Mouse (Mus musculus) myocyte (in vitro differentiated cells): ENCODE results near the gene Olfr692. TPM values are rescaled to one million over a fixed set of nuclear protein-coding genes. Genes with fewer than 3 reads are reported as not detected.
"Not testable (repeated sequence)": the region's sequence is repeated elsewhere in the genome, so short reads cannot be mapped to it uniquely, and the experiment has no call there.

Experiments
- H3K27me3 ChIP-seq: one replicate; pipeline ENCODE4 v1.6.1; 2011; ENCODE audit not compliant: control insufficient read depth, insufficient read depth, insufficient read length
- H3K36me3 ChIP-seq: one replicate; pipeline ENCODE4 v1.6.1; 2011; ENCODE audit not compliant: control insufficient read depth, insufficient read depth
- H3K4me2 ChIP-seq: one replicate; pipeline ENCODE4 v1.6.1; 2011; ENCODE audit warnings: low read depth, control low read depth
- H3K4me3 ChIP-seq: one replicate; pipeline ENCODE4 v1.5.1; 2011; ENCODE audit warnings: mild to moderate bottlenecking, control low read depth, moderate library complexity
- H3K79me2 ChIP-seq: one replicate; pipeline ENCODE4 v1.6.1; 2011; ENCODE audit not compliant: control insufficient read depth, insufficient read depth
- H3ac ChIP-seq: one replicate; pipeline ENCODE4 v1.6.1; 2011; ENCODE audit not compliant: control insufficient read depth, insufficient read length
- CEBPB ChIP-seq: IDR thresholded peaks from 2 replicates; pipeline ENCODE4 v1.6.1; 2011; ENCODE audit warnings: mild to moderate bottlenecking, moderate library complexity; ENCODE audit not compliant: poor library complexity, insufficient read depth, severe bottlenecking
- E2F4 ChIP-seq: IDR thresholded peaks from one replicate; pipeline ENCODE4 v1.6.1; 2011; ENCODE audit warnings: mild to moderate bottlenecking, control low read depth, moderate library complexity; ENCODE audit not compliant: insufficient read depth
- MAX ChIP-seq: IDR thresholded peaks from one replicate; pipeline ENCODE4 v1.6.1; 2011; ENCODE audit warnings: low read depth, mild to moderate bottlenecking, control low read depth
- MYOD1 ChIP-seq, 3 experiments: IDR thresholded peaks; one replicate each; pipeline ENCODE4 v1.6.1; 2011; ENCODE audit warnings: control low read depth in 2 of 3, low read depth in 2 of 3, mild to moderate bottlenecking in 2 of 3, moderate library complexity in 1 of 3; ENCODE audit not compliant: insufficient read length in 2 of 3, control insufficient read depth in 1 of 3
- MYOG ChIP-seq, 3 experiments: IDR thresholded peaks; one replicate each; pipeline ENCODE4 v1.6.1; 2011; ENCODE audit warnings: control low read depth in 2 of 3, low read depth in 2 of 3, mild to moderate bottlenecking in 2 of 3; ENCODE audit not compliant: insufficient read length in 2 of 3, control insufficient read depth in 1 of 3, insufficient read depth in 1 of 3
- POLR2A ChIP-seq: IDR thresholded peaks from one replicate; pipeline ENCODE4 v1.6.1; 2011; ENCODE audit warnings: low read depth, mild to moderate bottlenecking, control low read depth, moderate library complexity; ENCODE audit not compliant: insufficient read length
- POLR2AphosphoS2 ChIP-seq: IDR thresholded peaks from one replicate; pipeline ENCODE4 v1.6.1; 2011; ENCODE audit warnings: low read depth, control low read depth; ENCODE audit not compliant: insufficient read length
- REST ChIP-seq: IDR thresholded peaks from one replicate; pipeline ENCODE4 v1.6.1; 2011; ENCODE audit warnings: mild to moderate bottlenecking, control low read depth, moderate library complexity; ENCODE audit not compliant: insufficient read depth, insufficient read length
- SRF ChIP-seq: IDR thresholded peaks from one replicate; pipeline ENCODE4 v1.6.1; 2011; ENCODE audit warnings: low read depth; ENCODE audit not compliant: control insufficient read depth, insufficient read length
- TCF12 ChIP-seq: IDR thresholded peaks from one replicate; pipeline ENCODE4 v1.6.1; 2011; ENCODE audit warnings: mild to moderate bottlenecking, control low read depth; ENCODE audit not compliant: poor library complexity, insufficient read depth, severe bottlenecking
- TCF3 ChIP-seq: IDR thresholded peaks from one replicate; pipeline ENCODE4 v1.6.1; 2011; ENCODE audit warnings: low read depth, control low read depth; ENCODE audit not compliant: insufficient read length
- USF1 ChIP-seq: IDR thresholded peaks from one replicate; pipeline ENCODE4 v1.6.1; 2011; ENCODE audit warnings: low read depth, mild to moderate bottlenecking, control low read depth, moderate library complexity
- polyA plus RNA-seq: library from polyadenylated mRNA; unstranded; fragments of >200 nt; fragmentation: generic; extraction: Trizol; gene quantifications from one replicate; pipeline ENCODE4 v1.2.1, GENCODE M21; 2012; ENCODE audit warnings: missing spikeins

The Olfr692 gene
- polyA plus RNA-seq, 1 experiment, result not detected

DNA sequence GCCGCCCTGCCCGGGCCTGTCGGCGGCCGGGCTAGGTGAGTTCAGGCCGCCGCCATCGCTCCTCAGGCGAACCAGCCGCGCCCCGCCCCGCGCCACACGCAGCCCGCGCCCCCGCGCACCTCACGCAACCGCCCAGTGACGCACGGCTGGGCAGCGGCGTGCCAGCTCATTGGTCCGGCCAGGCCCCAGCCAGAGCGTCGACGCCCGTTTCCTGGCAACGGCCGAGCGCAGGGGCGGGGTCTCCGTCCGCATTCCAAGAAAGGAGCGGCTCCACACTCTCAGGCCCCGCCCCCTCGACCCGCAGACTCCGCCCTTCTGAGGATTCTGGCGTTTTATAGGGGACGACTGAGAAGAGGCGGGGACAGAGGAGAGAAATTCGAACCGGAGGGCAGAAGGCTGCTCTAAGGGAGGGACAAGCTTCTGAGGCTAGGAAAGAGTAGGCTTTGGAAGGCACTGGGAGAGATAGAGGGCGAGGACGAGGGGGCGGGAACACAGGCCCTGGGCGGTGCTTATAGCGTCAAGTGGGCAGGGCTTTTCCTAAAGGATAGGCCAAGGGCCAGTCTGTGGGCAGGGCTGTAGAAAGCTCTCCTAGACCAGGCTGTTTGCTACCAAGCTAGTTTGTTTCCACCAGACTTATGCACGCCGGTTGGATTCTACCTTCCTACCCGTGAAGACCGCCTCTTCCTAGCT lies 32.0 kb downstream of the Olfr692 start, which contains the start of gene Fam160a2:
Fam160a2 (minus strand) TSS at position 120 of the 690 bp plus-strand sequence.
- no peaks in the 10 kb centered on the region for H3K27me3 ChIP-seq
- peak within 1 kb of the TSS; percentile 40 for H3K4me3 ChIP-seq
- peak; percentile 78 for TF ChIP-seq POLR2A
- peak in 1 of 3 experiments; percentile 39 for TF ChIP-seq MYOD1 (IDR thresholded peaks at IDR 0.05; ENCODE audit: control insufficient read depth in 1 of 3, insufficient read length in 2 of 3, low read depth in 2 of 3)
- TF ChIP-seq SRF, result peak; percentile 58
- TF ChIP-seq POLR2AphosphoS2, result peak; percentile 70
- TF ChIP-seq MAX, result no peak
- TF ChIP-seq REST, result no peak
- TF ChIP-seq E2F4, result no peak
- H3ac ChIP-seq, result peak within 1 kb of the TSS; percentile 80
- peaks cover 36% of the 10 kb centered on the region for H3K79me2 ChIP-seq
- peak within 1 kb of the TSS; percentile 73 for H3K4me2 ChIP-seq
- H3K36me3 ChIP-seq, result peaks cover 5% of the 10 kb centered on the region

DNA sequence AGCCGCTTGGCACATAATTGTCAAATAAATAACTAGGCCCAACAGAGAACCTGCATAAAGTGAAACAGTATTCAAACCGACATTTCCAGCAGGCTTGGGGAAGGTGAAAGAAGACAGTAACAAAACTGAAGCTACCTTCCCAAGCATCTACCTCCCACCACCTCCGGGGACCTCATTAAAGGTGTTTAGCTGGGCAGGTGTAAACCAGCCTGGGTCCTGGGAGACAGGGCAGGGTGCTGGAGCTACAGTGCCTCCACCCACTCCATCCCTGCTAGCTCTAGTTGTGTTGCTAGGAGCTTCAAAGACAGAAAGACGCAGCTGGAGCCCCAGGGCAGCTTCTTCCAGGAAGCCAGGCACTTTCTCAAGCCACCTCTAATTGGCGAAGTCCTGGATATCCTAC lies 36.2 kb downstream of the Olfr692 start, which contains the start of gene Cnga4:
Cnga4 (plus strand) TSS at position 301 of the 400 bp plus-strand sequence.
- H3K36me3 ChIP-seq, result no peaks in the 10 kb centered on the region
- H3ac ChIP-seq, result no peak within 1 kb of the TSS
- no peak for TF ChIP-seq TCF12
- no peak for TF ChIP-seq POLR2A
- TF ChIP-seq MYOG (IDR thresholded peaks at IDR 0.05; ENCODE audit: control insufficient read depth in 1 of 3, insufficient read depth in 1 of 3, insufficient read length in 2 of 3, low read depth in 2 of 3), result no peak
- no peak for TF ChIP-seq MAX
- no peak for TF ChIP-seq SRF
- no peak for TF ChIP-seq E2F4
- no peak for TF ChIP-seq CEBPB
- no peak for TF ChIP-seq REST
- no peak for TF ChIP-seq MYOD1 (IDR thresholded peaks at IDR 0.05; ENCODE audit: control insufficient read depth in 1 of 3, insufficient read length in 2 of 3, low read depth in 2 of 3)
- H3K4me2 ChIP-seq, result no peak within 1 kb of the TSS
- no peak within 1 kb of the TSS for H3K4me3 ChIP-seq
- H3K27me3 ChIP-seq, result no peaks in the 10 kb centered on the region
- peaks cover 4% of the 10 kb centered on the region for H3K79me2 ChIP-seq

DNA sequence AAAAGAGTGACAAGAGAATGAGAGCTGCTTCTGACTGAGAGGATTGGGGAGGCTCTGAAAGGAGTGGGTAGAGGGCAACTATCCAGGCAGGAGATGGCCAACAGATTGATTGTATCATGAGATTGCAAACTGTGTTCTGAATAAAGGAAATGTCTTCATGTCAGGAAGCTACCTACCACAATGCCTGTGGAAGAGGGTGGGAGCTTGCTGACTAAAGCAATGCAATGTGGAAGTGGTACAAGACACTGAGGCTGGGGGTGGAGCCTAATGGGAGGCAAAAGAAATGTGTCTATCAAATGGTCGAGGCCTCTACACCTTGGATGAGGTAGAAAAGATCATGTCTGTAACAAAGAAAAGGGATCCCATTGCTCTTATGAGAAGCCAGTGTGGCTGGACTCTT lies 38.3 kb downstream of the Olfr692 start:
- no peaks in the 10 kb centered on the region for H3K79me2 ChIP-seq
- H3K4me3 ChIP-seq, result no peak overlapping the region
- H3K27me3 ChIP-seq, result peaks cover 4% of the 10 kb centered on the region
- no peaks in the 10 kb centered on the region for H3K36me3 ChIP-seq
- no peak overlapping the region for H3ac ChIP-seq
- no peak overlapping the region for H3K4me2 ChIP-seq
- TF ChIP-seq TCF12, result no peak
- TF ChIP-seq REST, result no peak
- no peak for TF ChIP-seq MYOG (IDR thresholded peaks at IDR 0.05; ENCODE audit: control insufficient read depth in 1 of 3, insufficient read depth in 1 of 3, insufficient read length in 2 of 3, low read depth in 2 of 3)
- no peak for TF ChIP-seq E2F4
- TF ChIP-seq MYOD1 (IDR thresholded peaks at IDR 0.05; ENCODE audit: control insufficient read depth in 1 of 3, insufficient read length in 2 of 3, low read depth in 2 of 3), result no peak
- TF ChIP-seq CEBPB, result no peak
- TF ChIP-seq POLR2A, result no peak
- no peak for TF ChIP-seq MAX
- TF ChIP-seq TCF3, result no peak
- no peak for TF ChIP-seq SRF

DNA sequence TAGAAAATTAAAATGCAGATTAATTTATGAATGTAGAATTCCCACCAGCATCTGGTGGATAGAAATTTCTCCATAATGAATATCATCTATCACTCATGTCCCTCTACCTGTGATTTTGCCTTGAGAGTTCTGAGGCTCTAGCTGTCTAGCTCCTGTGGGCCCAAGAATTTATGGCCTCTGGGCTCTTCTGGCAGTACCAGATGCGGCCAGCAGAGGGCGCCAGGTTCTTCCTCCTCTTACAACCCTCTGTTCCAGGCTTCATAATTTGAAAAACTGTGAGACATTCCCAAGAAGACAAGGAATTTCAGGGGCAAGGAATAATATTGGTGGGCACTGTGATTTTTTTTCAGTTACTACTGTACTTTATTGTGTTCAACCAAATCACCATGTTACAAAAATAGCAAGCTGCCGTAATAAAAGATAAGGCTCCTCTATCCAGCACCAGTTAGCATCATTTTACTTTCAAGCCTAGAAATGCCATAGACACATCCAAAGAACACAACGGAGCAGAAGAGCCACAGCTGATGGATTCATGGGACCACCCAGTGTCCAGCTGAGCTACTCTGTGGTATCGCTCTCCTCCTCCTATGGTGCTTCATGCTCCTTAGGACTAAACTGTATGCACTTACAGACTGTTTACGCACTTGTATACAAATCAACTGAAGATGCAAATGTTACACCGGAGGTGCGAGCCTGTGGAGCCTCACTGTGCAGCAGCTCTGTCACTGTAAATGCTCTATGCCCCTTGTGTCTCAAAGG lies 44.0 kb downstream of the Olfr692 start:
- not testable (repeated sequence) for H3K79me2 ChIP-seq, H3ac ChIP-seq, H3K4me2 ChIP-seq, H3K4me3 ChIP-seq, H3K36me3 ChIP-seq, H3K27me3 ChIP-seq

DNA sequence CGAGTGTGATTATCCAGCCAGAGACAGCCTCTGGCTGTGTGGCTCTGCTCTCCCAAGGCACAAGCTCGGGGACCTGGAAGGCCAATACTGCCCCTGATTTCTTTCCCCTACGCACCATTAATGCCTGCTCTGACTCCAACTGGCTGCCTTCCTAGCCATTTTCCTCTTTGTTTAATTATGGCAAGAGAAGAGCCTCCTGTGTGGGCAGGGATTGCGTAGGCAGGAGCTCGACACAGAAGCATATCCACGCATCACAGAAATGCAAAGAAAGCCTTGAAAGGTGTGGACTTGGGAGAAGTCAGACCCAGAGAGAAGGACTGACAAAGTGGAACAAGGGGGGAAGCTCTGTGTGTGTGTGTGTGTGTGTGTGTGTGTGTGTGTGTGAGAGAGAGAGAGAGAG lies 46.4 kb downstream of the Olfr692 start:
- Histone ChIP-seq H3K27me3 (peaks cover 4% of the 10 kb centered on the region), H3K4me3 (no peak overlapping the region), H3ac (no peak overlapping the region), H3K79me2 (no peaks in the 10 kb centered on the region), H3K36me3 (no peaks in the 10 kb centered on the region), H3K4me2 (no peak overlapping the region)
- TF ChIP-seq E2F4 (no peak), REST (no peak), MYOG (IDR thresholded peaks at IDR 0.05; ENCODE audit: control insufficient read depth in 1 of 3, insufficient read depth in 1 of 3, insufficient read length in 2 of 3, low read depth in 2 of 3) (no peak), MYOD1 (IDR thresholded peaks at IDR 0.05; ENCODE audit: control insufficient read depth in 1 of 3, insufficient read length in 2 of 3, low read depth in 2 of 3) (no peak), TCF3 (no peak), CEBPB (no peak), USF1 (no peak)
